Mouse (Mus musculus): ENCODE measurements around the gene Cenpp.
"Not testable (repeated sequence)": the region's sequence is repeated elsewhere in the genome, so short reads cannot be mapped to it uniquely, and the experiment has no call there.

Cenpp gene

DNA sequence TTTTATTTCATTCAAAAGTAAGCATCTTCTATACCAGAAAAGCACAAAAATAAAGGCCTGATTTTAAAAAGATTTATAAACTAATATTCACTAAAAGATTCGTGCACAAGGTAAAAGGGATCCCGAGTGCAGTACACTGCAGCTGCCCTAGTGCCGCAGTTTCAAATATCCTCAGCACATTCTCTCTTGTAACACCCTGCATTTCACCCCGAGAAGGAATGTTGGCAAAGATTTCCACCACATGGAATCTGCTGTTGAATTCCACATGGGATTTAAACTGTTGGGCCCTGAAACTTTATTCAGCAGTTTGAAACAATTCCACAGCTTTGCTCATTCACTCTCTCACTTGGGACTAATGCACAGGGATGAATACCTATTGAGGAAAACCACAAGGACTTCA is 44.9 kb downstream of the Cenpp start, which contains the start of gene Ogn:
Gene Ogn, plus strand, starts transcription at position 333 of the 400 bp plus-strand sequence.
- no peak for DNase-seq (ENCODE audit: low read depth)

DNA sequence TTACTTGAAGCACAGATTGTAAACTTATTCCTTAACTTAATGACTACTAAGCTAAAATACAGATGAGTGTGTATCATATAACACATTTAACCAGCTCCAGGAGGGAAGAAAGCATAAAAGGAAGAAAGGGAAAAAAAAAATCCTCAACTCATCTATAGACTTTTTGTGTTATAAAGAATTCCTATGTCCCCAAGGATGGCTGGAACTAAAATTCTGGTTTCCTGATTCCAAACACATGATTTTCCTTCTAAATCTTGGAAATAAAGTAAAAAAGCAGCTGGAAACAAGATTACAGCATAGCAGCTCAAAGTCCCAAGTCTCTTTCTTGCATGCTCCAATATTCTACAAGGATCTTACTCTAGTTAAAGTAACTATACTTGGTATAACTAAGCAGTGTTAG is 49.0 kb downstream of the Cenpp start:
- DNase-seq (ENCODE audit: low read depth) = no peak

GRCm38 (mm10) chr13:49602541-49602940 is 50.0 kb downstream of the Cenpp start:
- not testable (repeated sequence) for DNase-seq (ENCODE audit: low read depth)

DNA sequence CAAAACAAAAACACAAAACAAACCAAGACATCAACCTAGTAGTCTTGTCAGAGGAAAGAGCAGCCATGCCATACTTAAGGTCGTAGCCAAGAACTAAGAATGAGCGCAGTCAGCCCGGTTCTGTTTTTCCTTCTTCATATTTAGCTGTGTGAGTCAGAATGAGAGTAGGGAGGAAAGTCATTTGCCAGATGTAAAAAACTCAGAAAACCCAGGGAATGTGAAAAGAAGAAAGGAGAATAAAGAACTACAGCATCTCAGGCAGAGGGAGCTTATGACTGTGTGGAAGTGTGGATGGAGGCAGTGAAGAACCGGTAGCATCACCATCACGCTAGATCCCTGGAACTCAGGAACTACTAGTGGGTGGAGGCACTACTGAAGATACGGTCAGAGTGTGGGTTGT is 66.5 kb downstream of the Cenpp start:
- no peak for DNase-seq (ENCODE audit: low read depth)

DNA sequence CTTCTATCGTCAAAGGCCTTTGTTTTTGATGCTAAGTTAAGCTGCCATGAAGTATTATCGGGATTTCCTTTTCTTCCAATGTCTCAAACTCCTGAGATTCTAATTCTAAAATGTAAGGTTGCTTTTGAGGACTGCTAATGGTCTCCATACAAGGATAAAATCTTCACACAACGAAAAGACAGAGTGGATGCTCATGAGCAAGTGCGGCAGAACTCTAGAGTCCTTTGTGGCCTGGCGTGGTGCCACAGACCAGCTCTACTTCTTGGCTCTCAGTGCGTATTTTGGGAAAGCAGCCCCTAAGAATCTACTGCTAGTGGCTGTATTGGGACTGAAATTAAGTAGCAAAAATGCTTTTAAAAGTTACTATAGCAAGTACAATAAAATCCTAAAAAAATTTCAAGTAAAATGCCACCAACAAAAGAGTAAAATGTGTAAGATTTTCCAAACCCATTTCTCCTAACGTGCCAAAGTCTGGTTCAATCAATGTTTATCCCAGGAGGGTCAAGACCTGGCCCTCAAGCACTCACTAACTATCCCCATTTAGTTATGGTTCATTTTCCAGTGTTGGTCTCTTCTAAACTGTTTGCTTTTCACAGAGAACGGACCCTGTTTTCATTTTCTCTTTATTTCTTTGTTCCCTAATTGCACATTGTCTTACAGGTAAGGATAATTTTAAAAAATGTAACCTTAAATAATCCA is 68.1 kb downstream of the Cenpp start:
- no peak for DNase-seq (ENCODE audit: low read depth)

DNA sequence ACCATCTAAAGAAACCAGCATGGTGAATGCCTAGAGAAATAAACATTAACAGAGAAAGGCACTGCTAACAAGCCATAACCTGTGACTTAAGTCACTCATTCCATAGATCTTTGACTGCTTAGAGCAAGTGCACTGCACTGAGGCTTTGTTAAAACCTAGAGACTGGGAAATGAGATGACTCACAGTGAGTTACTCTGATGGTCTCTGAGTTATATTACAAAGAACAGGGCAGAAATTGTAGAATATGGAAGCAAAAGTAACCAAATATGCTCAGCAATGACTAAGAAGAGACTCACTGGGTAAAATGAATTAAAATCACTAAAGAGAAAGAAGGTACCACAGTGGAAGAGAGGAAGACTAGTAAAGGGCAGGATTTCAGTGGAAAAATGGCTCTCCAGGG is 68.7 kb downstream of the Cenpp start:
- no peak for DNase-seq (ENCODE audit: low read depth)

GRCm38 (mm10) chr13:49581541-49582530 is 70.7 kb downstream of the Cenpp start, which contains the start of gene Omd:
TSS of gene Omd (plus strand) at chr13:49582462.
- no peak for DNase-seq (ENCODE audit: low read depth)

GRCm38 (mm10) chr13:49571418-49571817 is 81.2 kb downstream of the Cenpp start:
- DNase-seq (ENCODE audit: low read depth) = no peak

- no peak for DNase-seq (ENCODE audit: low read depth)
These were observed 82.2 kb downstream of the Cenpp start for GRCm38 (mm10) chr13:49570371-49570770.

DNA sequence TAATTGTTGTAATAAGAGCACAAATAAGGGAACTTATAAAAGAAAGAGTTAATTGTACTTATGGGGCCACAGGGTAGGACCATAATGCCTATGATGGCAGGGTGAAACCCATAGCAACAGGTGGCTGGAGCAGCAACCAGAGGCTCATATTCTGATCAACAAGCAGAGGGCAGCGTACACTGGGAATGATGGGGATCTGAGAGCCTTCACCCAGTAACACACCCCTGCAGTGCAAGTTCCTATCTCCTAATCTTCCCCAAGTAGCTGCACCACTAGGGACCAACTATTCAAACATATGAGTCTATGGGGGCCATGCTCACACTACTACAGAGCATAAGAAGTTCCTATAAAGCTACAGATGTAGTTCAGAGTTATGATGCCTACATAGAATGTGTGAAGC is 88.2 kb downstream of the Cenpp start:
- no peak for DNase-seq (ENCODE audit: low read depth)

- DNase-seq (ENCODE audit: low read depth) = no peak
These were observed 91.7 kb downstream of the Cenpp start for GRCm38 (mm10) chr13:49560886-49561285.

- DNase-seq (ENCODE audit: low read depth) = no peak
These were observed 93.4 kb downstream of the Cenpp start for GRCm38 (mm10) chr13:49559185-49559584.

- no peak for DNase-seq (ENCODE audit: low read depth)
These were observed 95.7 kb downstream of the Cenpp start for GRCm38 (mm10) chr13:49556924-49557323.

GRCm38 (mm10) chr13:49556203-49556602 is 96.4 kb downstream of the Cenpp start:
- DNase-seq (ENCODE audit: low read depth) = no peak

- no peak for DNase-seq (ENCODE audit: low read depth)
These were observed 98.1 kb downstream of the Cenpp start for GRCm38 (mm10) chr13:49554519-49554918.

- DNase-seq (ENCODE audit: low read depth) = no peak
These were observed 103.0 kb downstream of the Cenpp start for GRCm38 (mm10) chr13:49549616-49550015.

GRCm38 (mm10) chr13:49547563-49548150 is 104.9 kb downstream of the Cenpp start:
- no peak for DNase-seq (ENCODE audit: low read depth)

GRCm38 (mm10) chr13:49546517-49546916 is 106.1 kb downstream of the Cenpp start:
- no peak for DNase-seq (ENCODE audit: low read depth)

DNA sequence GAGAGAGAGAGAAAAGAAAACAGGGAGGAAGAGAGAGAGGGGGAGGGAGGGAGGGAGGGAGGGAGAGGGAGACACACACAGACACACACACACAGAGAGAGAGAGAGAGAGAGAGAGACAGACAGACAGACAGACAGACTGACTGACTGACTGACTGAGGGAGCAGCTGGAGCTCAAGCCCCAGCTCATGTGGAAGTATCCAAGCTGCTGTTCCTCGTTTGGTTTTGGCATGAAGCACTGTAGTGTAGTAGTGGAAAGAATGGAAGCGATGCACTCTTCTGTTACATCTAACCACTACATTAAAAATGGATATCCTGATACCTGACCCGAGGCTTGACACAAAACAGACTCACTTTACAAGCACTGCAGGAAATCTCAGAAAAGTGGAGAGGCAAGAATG is 106.9 kb downstream of the Cenpp start:
- no peak for DNase-seq (ENCODE audit: low read depth)

DNA sequence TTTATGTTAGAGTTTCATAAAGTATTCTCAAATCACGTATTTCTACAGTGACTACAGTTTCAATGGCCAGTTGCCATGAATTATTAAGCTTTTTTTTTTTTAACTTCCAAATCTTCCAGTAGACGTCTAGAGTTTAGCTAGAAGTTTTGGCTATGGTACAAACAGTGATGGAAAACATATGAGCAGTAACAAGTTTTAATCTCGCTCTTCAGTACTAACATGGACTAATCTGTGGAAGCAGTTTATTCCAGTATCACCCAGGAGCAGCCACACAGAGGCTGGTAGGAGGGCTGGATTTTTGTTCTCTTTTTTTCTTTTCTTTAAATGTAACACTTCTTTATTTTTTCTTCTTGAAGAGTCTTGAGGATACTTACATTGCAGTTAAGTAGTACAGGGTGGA is 108.3 kb downstream of the Cenpp start, which contains the start of gene Aspn:
Gene Aspn, plus strand, starts transcription at position 165 of the 400 bp plus-strand sequence.
- no peak for DNase-seq (ENCODE audit: low read depth)

DNA sequence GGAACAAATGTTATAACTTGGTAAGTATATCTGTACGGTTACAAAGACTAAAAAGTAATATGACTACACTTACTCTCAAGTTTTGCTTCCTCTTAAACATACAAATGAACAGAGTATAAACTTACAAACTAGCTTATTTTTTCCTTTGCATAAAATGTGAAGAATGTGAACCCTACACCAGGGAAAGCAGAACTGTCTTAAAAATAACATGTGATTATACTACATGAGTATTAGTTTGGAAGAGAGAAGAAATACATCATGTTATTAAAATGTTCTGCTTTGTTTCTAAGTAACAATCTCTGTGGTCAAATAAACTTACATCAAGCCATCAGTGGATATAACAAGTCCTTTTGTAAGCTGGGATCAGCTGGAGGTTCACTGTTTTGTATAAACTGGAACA is 113.9 kb downstream of the Cenpp start:
- DNase-seq (ENCODE audit: low read depth) = no peak

DNA sequence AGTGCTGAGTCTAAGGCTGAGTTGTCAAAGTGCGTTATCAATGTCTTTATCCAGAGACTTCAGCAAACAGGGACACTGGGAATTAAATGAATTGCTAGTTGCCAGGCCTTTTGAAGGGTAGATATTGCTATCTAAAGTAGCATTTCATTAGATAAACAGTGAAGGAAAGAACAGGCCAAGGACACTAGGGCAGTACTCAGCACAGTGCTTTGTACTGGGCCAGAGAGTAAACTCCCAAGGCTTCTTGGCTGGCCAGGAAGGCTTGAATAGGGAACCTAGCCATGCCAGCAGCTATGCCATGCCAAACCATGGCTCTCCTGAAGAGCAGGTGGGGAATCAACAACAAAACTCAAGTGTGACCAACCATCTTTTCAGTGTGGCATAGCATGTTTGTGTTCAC is 115.6 kb downstream of the Cenpp start:
- DNase-seq (ENCODE audit: low read depth) = no peak

DNA sequence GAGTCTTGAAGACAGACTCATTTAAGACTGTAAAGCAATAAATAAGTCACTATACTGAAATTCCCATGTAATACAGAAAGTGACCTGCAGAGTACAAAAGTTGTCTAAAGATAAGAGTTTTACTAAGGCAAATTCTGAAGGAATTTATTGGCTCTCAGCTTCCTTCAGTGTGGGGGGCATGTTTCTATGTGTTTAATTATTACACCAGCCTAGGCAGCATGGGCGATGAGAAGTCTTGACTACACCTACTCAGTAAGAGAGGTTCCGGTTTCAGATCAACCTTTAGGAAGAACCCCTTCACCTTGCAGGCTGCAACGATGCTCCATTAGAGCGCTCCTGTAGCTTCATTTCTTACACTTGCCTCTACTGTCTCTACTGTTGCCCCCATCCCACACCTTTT is 121.9 kb downstream of the Cenpp start:
- DNase-seq (ENCODE audit: low read depth) = no peak
